Mouse (Mus musculus): ENCODE data around the gene Safb. TPM values are rescaled to one million over a fixed set of nuclear protein-coding genes. Genes with fewer than 3 reads are reported as not detected.

The Safb gene
- total RNA-seq (2022): 100 to 1,000 TPM; 131 to 154 (median 146) TPM

DNA sequence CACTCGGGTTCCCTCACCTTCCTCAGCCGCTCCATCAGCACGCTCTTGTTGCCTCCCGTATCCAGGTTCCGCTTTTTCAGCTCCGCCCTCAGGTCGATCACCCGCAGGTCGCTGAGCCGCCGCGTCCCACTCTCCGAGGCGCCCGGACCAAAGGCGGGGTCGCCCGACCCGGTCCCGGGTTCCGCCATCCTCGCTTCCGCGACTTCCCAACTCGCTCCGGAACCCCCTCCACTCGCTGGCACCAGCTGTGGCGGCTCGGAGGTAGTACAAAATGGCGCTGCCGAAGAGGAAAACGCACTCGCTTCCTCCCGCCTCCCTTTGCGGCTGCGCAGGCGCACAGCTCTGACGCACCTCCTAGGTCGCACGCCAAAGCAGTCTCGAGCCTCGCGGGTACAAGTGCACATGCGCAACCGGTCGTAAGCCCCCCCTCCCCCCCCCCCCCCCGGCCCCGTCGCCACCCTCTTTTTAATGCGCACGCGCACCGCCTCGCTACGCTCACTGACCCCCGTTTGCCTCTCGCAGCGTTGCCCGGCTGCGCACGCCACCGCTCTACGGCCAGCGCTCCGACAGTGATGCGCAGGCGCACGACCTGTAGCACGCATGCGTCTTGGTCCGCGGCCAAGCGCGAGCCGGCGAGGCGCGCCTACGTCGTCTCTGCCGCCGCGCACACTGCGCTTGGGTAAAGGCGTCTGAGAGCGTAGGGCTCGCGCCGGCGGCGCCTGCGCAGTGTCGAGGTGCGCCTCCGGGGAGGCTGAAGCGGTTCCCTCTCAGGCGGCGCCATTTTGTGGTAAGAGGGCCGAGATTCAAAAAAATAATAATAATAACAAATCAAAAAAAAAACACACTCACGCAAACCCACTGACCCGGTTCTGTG is at the start of gene Safb, which contains the start of gene Safb2:
TSS of gene Safb (plus strand) at position 569 of the 874 bp plus-strand sequence.
TSS of gene Safb2 (minus strand) at position 329 of the 874 bp plus-strand sequence.
- peak; percentile 97 to 99 for DNase-seq (ENCODE audit: low spot score in 2 of 2)

DNA sequence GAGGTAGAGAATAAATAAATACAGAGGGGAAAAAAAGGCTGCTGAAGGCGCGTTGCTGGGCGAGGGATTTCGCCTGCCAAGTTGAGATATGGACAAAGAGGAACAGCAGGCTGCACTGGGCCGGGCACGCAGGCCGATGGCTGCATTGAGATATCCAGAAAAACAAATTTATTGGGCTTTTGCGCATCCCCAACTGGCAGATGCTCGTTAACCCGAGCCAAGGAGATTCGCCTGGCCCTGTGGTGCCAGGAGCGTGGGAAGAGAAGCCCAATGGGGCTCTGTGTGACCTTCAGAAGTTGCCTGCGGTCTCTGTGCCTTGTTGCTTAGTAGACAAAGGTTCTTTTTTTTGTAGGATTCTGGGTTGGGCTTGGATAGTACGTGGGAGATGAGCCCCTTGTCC is 48.4 kb upstream of the Safb start:
- DNase-seq (ENCODE audit: low spot score in 2 of 2): no peak

DNA sequence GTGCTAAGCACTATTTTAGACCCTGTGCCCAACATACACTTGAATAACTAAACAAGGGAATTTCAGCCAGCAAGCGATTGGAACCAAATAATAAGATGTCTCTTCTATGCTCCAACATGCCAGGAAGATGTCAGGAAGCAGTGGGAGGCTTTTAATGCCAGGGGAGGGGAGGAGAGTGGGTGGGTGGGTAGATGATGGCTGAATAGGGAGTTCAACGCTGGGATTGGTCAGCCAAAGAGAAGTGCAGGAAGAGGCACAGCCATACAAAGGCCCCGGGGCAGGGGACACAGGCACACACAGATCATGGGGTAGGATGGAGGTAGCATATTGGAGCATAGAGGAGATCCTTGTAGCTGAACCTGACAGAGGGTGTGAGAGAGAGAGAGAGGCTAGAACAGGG is 47.8 kb upstream of the Safb start:
- DNase-seq (ENCODE audit: low spot score in 2 of 2): no peak

DNA sequence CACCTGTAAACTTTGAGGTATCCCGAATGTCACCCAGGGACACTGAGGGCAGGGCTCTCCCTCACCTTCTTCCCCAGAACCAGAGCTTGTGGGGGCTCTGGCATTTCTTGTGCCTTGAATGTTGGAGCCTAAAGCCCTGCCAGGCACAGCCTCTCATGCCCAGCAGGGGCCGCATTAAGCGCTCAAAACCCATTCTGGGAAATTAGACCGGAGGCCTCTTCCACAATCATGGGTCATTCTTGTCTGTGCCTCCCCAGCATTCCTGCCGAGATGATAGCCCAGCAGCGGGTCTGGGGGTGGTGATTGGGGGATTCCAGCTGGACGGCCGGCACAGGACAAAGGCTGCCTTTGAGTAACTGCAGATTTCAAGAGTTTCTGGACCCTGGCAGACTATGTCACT is 46.7 kb upstream of the Safb start:
- no peak for DNase-seq (ENCODE audit: low spot score in 2 of 2)

DNA sequence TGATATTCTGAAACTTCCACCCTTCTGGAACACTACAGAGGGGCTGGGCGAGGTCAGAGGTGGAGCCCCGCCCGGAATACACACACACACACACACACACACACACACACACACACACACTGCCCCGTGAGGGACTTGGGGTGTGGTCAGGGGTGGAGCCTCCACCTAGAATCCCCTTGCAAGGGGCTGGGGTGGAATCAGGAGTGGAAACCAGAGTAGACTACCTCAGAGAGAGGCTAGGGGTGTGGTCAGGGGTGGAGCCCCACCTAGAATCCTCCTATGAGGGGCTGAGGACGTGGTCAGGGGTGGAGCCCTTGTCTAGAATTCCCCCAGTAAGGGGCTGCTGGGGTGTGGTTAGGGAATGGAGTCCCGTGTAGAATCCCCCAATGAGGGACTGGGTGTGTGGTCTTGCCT is 44.1 kb upstream of the Safb start:
- DNase-seq (ENCODE audit: low spot score in 2 of 2): no peak

DNA sequence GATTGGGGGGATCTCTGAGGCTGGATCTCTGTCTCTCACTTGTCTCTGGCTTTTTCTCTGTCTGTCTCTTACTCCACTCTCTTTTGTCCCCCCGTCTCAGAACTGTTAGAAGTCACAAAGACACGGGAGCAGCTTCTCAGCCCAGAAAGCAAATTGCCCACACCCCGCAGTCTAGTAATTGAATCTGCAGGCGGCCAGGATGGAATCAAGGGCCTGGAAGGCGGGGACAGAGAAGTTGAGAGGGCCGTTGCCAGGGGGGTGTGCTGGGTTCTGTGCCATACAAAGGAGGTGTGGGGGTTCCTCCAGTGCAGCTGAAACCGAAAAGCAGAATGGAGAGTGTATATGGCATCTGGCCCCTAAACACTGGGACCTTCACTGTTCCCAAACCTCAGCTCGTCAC is 41.9 kb upstream of the Safb start:
- no peak for DNase-seq (ENCODE audit: low spot score in 2 of 2)

DNA sequence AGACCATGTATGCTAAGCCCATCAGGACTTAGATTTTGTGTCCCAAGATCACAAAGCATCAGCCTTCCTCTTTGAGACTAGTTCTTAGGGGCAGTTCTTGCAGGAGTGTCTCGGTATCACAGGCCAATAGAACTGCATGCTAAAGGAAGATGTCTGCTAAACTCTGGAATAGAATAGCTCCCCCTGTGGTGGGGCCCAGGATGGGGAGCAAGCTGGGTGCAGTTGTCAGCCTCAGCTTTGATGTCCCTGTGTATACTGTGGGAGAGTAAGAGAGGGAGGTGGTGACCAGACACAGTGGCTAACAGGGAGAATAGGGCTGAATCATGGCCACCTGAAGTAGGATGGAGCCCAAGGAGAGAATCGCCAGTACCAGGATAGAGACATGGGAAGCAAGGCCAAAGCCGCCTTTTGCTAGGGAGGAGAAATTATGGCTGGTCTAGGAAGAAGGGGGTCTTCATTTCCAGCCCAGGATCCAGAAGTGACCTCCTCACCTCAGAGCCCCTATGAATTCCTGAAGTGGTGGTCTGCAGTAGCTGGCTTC is 40.9 kb upstream of the Safb start:
- DNase-seq (ENCODE audit: low spot score in 2 of 2): no peak

DNA sequence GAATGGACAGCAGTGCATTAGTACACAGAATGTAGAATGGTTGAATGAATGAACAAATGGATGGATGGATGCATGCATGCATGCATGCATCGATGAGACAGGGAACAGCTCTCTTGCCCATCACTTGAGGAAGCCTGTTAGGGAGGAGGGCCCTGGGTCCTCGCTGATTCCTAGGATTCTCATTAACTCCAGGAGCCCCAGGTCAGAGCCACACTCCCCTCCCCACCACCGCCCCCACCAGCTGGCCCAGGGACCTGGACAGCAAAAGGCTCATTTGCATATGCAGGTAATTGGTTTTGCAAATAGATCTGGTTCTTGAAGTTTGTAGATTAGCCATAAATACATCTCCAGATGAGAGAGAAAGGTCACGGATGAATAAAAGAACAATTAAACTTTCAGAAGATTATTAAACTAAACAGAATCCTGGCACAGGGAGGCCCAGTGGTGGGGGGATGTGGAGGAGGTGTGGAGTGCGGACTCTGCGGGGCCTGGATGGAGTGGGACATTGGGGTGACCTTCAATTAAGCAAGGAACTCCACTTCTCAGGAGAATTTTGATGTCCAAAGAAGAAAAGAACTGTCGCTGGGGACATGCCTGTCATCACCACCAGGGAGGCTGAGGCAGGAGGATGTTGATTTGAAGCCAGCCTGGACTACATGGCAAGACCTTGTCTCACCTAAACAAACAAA is 39.8 kb upstream of the Safb start:
- no peak for DNase-seq (ENCODE audit: low spot score in 2 of 2)

DNA sequence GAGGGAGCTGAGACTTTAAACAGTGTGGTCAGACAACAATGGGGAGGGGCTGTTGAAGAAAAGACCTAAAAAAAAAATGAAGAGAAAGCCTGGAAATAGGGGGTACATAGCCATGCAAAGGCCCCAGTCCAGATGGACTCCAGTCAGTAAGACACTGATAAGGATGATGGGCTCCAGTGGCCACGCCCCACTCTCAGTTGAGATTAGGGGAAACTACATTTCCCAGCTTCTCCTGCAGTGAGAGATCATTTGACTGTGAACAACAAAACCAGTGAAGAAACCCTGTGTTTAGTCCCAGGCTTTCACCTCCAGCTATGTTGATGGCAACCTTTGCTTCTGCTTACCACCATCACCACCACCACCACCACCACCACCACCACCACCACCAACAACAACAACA is 38.7 kb upstream of the Safb start:
- no peak for DNase-seq (ENCODE audit: low spot score in 2 of 2)

DNA sequence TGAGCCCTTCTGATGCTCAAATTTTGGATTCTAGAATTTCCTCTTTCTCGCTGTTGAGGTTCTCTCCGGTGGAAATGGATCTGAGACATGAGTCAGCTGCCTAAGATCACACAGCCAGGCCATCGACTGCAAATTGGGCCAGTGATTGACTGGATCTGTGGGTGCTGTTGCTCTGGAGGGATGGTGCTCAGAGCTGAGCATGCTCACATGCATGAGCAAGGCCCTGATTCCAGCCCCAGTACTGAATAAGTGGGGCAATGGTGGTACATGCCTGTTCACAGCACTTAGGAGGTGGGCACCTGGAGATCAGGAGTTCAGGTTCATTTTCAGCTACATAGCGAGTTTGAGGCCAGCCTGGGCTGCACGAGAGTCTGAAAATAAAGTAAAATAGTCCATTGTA is 38.0 kb upstream of the Safb start:
- DNase-seq (ENCODE audit: low spot score in 2 of 2): no peak

DNA sequence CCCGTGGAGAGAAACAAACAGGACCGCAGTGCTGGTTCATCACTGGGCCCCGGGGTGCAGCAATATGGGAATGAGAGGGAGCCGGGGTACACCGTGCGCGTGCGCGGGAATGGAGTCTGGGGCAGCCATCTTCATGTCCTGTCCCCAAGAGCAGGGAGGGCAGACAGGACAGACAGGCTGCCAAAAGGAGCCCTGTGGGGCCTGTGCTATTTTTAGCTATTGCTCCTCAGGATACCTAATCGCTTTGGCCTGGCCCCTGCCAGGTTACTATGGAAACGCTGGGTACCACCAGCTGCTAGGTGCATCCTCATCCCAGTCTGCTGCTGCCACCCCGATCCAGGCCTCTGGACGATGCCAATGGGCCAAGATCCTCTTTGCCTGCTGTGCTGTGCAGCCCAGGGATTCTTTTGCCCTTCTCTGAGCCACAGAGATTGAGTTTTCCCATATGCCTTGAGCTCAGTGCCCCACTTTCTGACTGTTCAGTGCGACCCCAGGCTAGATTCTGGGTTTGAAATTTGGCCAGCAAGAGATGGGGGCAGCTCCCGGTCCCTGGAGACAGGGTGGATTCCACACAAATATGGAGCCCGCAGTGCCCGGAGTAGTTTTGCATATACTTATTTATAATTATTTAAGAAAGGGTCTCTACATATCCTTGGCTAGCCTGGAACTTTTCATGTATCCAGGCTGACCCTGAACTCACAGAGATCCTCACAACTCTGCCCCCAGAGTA is 37.3 kb upstream of the Safb start:
- peak in 1 of 2 experiments; percentile 7 for DNase-seq (ENCODE audit: low spot score in 2 of 2)

DNA sequence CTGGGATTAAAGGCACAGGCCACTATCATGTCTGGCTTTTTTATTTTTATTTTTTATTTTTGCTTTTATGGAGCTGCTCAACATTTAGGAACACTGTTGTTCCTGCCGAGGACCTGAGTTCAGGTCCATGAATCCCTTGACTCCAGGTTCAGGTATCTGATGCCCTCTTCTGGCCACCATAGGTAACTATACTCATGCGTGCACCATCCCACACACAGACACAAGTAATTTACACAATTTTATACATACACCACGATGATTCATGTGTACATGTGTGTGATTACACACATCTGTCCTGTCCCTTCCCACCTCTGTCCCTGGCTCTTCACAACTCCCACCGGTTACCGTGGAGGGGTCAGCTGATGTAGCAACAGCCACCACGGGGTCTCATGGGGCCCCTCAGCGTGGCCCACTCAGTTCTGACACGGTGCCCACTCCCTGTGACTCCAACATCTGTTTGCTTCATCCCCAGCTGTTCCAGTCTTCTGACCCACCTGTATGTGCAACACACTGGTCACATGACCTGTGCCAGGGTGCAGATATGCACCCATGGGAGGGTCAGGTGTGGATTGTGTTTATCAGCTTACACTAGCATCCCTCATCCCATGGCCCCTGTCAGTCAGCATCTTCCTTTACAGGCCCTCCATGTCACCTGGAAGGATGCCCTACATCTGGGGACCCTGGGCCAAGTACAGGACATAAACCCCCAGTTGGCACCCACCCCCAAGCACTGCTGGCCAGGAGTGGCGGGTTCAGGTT is 36.6 kb upstream of the Safb start:
- peak in 1 of 2 experiments; percentile 7 for DNase-seq (ENCODE audit: low spot score in 2 of 2)

DNA sequence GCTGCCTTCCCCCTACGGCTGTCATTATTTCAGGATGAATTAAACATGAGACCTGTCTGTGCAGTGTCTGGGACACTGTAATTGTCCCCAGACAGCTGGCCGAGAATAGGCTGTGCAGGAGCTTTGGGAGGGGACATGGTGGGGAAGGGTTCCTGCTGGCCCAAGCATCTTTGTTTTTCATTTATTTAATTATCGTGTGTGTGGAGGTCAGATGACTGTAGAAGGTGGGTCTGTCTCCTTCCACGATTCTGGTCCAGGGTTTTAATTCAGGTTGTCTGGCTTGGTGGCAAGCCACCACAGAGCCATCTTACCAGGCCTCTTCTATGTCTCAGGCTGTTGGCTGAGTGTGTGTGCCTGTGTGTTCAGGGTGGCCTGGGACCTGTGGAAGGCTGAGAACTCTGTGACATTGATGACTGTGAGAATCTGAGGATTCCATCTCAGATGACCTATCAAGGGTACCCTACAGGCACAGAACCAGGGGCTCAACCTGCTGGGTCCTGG is 36.0 kb upstream of the Safb start:
- DNase-seq (ENCODE audit: low spot score in 2 of 2): peak in 1 of 2 experiments; percentile 3

DNA sequence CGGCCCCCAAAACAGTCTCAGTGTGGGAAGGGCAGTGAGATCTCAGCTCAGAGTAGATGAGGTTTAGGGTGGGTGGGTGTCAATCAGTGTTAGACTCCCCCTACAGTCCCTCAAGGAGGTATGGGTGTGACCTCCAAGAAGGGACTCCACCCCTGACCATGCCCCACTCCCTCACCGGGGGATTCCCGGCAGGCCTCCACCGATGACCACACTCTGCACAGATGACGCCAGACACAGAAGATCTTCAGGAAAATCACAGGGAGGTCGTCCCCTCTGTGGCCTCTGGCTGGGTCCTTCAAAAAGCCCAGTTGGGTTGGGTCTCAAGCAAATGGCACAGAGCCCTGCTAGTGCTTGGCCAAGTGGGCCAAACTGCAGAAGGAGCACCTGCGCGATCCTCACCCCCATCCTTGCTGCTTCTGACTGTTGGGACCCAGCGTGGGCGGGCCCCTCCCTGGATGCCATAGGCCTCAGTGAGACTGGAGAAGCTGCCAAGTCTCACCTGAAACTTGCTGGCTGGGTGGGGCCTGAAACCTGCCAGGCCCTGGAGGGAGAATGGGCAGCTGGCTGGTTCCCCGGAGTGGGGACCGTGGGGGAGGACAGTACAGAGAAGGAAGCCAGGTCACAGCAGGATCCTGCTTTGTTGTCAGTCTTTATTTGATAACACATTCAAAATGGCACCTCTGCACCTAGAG is 33.7 kb upstream of the Safb start:
- no peak for DNase-seq (ENCODE audit: low spot score in 2 of 2)

DNA sequence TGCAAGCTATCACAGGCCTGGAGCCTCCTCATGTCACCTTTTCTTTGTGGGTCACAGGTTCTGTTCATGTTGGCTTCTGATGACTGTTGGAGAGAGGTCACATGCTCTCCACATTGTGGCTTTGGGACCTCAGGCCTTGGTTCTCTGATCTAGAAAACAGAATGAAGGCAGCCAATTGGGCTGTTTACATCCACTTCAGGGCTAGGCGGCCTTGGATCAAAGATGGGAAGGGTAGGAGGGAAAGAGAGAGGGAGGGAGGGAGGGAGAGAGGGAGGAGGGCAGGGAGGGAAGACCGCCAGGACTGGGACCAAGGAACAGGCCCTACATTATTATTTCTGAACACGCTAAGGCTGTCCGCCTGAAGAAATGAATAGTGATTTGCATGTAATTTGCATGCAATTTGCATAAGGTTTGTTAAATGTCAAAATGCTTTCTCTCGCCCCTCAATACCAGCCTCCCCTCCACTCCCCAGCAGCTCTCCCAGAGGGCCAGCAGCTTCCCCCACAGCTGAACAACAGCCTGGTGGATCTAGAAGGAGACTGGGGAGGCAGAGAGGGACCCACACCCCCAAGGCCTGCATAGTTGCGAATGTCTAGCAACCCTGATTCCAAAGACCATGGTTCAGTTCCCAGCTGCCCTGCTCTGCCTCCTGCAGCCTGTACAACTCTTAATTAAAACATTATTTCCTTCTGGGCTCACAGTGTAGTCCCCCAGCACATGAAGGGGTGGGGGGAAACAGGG is 32.6 kb upstream of the Safb start:
- no peak for DNase-seq (ENCODE audit: low spot score in 2 of 2)

DNA sequence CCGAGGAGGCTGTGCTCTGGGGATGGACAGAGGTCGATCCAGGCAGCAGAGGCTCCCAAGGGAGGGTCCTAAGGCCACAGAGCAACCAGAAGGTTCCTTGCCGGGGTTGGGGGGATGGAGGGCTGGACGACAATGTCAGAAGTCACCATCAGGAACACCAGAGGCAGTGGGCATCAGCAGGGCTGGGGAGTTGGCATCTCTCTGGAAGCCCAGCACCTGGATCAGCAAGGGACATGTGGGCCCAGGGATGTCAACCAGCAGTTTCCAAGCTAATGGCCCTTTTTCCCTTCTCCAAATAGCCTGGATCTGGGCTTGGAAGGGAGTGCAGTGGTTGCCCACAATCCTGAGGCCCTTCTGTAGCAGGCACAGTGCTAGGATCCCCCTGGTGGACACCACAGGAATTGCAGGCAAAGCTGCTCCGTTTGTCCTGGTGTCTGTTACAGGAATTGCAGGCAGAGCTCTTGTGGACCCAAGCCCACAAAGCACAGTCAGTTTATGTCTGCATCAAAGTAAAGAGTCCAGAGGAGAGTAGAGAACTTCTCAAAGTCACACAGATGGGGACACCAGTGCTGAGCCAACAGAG is 31.8 kb upstream of the Safb start:
- peak in 1 of 2 experiments; percentile 71 for DNase-seq (ENCODE audit: low spot score in 2 of 2)

DNA sequence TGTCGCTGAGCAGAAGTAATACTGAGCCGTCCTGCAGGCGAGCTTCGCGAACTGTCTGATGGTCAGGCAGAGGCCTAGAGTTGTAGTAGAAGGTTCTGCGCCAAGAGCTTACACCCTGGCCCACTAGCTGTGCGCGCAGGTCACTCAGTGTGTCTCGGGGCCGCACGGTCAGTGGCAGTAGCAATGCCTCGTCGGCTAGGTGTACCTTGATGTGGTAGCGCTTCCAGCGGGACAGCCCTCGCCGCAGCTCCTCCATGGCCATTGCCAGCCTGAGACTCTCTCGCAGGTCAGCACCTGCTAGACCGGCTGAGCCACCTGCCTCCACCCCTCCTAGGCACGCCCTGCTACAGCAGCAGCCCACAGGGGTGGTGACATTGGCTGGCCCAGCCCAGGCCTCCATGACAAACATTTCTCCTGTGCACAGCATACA is 30.5 kb upstream of the Safb start, which contains the start of gene Gm20219:
TSS of gene Gm20219 (minus strand) at position 266 of the 430 bp plus-strand sequence.
- DNase-seq (ENCODE audit: low spot score in 2 of 2): no peak

DNA sequence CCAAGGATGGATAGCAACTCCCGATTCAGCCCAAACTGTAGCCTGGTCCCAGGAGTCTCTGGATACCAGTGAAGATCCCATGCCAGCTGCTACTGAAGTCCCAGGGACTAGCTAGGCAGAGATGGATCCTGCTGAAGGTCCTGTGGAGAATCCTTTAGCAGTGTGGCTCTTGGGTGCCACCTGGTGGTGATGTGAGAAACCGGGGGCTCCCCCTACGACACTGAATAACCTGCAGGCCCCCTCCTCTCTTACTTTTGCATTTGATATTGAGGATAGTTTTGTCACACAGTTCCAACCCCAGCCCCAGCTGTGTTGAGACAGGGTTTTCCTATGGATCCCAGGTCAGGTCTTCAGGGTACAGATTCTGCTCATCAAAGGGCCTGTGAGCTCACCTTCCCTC is 26.2 kb upstream of the Safb start:
- DNase-seq (ENCODE audit: low spot score in 2 of 2): peak in 1 of 2 experiments; percentile 57

DNA sequence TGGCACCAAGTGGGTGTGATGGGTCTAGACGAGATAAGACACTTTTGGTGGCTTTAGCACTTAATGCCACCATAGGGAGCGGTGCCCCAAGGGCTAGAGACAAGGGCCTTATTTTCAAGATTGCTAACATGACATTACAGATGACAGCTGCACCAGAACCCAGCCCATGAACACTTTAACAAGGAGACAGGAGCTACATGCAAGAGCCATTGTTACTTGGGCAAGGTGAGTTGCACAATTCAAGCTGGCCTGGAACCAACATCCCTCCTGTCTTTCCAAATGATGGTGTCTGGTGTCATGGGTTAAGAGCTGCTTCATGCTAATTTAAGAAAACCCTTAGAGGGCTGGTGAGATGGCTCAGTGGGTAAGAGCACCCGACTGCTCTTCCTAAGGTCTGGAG is 25.2 kb upstream of the Safb start:
- DNase-seq (ENCODE audit: low spot score in 2 of 2): no peak

Data from left cerebral cortex, adult 8-10 months (tissue).